Mouse (Mus musculus) small intestine, adult 2 months (tissue): Measurements from ENCODE around the gene Dpp6.

Experiments
- CTCF ChIP-seq: fragments of 200-500 bp; IDR thresholded peaks from 2 replicates; pipeline ENCODE4 v1.5.1; 2012; ENCODE audit warnings: low read depth, mild to moderate bottlenecking, control low read depth, inconsistent platforms, low read length, moderate library complexity, mixed read lengths; ENCODE audit not compliant: insufficient replicate concordance, insufficient read length; ENCODE audit errors: extremely low read depth
- POLR2A ChIP-seq: fragments of 200-500 bp; IDR thresholded peaks from 2 replicates; pipeline ENCODE4 v1.6.1; 2012; ENCODE audit warnings: low read depth, mild to moderate bottlenecking, control low read depth, inconsistent platforms, low read length, moderate library complexity

DNA sequence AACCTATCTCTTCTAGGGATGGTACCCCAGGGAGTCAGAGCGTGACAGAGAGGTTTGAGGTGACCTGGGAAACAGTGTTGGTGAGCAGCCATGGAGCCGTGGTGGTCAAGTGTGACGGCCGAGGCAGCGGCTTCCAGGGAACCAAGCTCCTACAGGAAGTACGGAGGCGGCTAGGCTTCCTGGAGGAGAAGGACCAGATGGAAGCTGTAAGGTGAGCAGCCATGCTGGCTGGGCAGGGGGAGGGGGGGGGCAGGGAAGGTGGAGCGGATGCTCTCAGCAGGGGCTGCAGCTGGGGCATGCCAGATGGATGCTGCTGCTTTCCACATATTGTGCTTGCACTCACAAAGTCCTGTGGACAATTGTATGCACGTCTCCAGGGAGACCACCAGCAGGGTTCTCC lies 897.4 kb downstream of the Dpp6 start:
- TF ChIP-seq CTCF (no peak), POLR2A (no peak)
